Mouse (Mus musculus): ENCODE results near the gene Tchp.
A peak's percentile ranks its signal among the peaks of the same experiment; 100 is the strongest.

Tchp gene

GRCm38 (mm10) chr5:114707265-114708068, at the start of gene Tchp:
Gene Tchp, plus strand, starts transcription at chr5:114707760.
- peak; percentile 95 to 98 for DNase-seq

DNA sequence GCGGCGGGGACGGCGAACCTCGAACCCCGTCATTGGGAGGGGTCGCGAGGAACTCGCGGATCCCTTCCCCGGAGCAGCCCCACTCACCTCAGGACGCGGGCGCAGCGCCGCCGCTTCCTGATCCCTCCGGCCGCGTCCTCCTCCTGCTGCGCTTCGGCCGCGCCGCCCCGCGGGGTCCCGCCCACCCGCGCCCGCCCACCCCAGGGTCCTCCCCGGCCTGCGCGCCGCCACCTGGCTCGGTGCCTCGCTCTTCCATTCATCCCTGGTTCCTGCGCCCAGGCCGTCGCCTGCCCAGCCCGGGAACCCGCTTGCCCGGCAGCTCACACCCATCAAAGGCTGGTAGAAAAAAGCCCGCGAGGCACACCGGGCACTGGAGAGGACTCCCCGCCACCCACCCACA, 49.3 kb upstream of the Tchp start, which contains the start of gene Trpv4:
TSS of gene Trpv4 (minus strand) at position 167 of the 400 bp plus-strand sequence.
- DNase-seq: peak; percentile 60 to 80

- DNase-seq: no peak
Measured at GRCm38 (mm10) chr5:114661029-114661428, 46.5 kb upstream of the Tchp start.

DNA sequence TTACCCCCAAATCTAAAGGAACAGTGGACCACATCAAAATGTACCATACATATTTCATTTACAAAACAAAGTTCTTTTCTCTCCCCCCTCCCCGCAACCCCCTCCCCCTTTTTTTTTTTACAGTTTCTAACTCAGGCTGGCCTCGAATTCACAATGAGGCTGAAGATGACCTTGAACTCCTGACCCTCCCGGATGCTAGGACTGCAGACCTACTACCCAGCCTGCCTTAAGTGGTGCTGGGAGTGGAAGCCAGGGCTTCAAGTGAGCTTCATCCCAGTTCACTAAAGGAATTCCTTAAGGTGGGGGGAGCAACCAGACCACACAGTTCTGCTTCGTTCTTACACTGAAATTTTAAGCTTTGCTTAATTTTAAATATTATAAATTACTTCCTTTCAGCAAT, 43.4 kb upstream of the Tchp start:
- no peak for DNase-seq

DNA sequence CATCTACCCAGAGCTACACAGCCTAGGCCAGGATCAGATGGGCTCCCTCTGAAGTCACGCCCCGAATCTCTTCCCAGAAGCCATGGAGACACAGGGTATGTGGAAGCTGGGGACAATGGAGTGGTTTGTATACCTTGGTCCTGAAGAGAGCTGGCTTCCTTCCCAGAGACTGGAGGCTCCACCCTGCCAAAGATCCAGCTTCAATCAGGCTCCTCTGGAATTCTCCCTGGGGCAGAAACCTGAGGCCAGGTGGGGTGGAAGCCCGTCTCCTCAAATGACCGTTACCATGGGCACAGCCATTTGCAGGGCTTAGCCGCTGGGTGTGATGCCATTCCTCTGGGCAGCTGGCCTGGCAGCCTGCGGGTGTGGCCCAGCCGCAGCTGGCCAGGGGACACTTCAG, 42.8 kb upstream of the Tchp start:
- peak; percentile 39 to 58 for DNase-seq

DNA sequence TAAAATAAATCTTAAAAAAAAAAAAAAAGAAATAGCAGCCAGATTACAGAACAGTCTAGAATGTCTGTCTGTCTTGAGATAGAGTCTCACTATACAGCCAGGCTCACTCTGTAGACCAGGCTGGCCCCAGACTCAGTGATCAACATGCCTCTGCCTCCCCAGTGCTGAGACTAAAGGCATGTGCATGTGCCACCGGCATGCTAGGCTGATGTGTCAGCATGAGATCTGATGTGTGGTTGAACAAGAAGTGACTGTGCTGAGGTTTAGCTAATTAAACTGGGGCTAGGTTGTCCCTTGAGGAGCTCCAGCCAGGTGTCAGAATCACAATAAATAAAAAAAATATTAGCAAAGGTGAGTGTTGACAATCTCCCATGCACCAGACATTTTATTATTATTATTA, 40.9 kb upstream of the Tchp start:
- DNase-seq: no peak

DNA sequence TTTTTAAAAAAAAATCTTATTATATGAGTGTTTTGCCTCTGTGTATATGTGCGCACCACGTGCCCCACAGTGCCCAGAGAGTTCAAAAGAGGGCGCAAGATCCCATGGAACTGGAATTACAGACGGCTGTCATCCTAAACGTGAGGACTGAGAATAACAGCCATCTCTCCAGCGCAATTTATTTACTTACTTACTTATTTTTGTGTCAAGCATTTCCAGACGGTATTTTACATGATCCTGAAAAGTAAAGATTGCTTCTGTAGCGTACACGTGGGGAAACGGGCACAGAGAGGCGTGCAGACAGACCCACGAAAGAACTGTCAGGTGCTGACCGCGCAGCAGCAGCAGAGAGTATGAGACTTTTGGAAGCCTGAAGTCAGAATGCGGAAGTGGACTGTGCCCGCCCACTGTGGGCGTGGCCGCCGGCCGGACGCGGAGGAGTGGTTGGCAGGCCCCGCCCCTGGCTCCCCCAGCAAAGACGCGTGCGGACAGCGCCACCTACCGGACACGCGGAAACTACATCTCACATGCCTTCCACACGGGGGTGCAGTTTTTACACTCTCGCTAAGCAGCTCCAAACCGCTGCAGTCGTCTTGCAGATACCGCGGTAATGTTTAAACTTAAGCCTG, 40.2 kb upstream of the Tchp start:
- DNase-seq: peak; percentile 97 to 99

DNA sequence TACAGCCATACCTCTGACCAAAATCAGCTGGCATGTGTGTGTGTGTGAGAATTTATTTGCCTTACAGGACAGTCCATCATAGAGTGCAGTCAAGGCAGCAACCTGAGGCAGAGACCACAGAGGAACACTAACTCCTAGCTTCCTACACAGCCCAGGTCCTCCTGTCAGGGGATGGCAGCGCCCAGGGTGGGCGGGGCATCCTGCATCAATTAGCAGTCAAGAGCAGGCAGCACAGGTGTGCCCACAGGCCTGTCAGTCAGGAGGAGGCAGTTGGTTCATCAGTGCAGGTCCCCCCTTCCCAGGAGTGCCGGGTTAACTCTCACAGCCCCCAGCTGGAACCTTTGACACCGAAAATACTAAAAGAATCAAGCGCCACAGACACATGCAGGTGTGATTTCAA, 38.5 kb upstream of the Tchp start:
- DNase-seq: no peak

DNA sequence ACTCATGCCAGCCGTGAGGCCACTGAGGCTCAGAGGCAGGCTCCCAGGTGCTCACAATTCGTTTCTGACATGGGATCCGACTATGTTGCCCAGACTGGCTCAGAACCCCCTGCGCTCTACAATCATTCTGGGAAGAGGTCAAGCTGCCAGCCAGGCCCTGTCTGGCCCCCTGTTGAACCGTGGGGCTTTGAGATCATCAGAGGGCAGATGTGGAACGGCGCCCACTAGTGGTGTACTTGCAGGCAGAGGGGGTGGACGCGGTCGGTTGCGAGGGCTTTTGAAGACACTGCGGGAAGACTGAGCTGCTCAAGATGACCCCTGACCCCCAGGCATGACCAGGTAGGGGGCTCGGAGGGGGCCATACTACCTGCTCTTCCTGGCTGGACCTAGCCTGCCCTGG, 34.4 kb upstream of the Tchp start:
- peak in 1 of 2 experiments; percentile 52 for DNase-seq

GRCm38 (mm10) chr5:114674594-114674993, 33.0 kb upstream of the Tchp start:
- no peak for DNase-seq

GRCm38 (mm10) chr5:114679841-114680591, 27.5 kb upstream of the Tchp start:
- no peak for DNase-seq

- no peak for DNase-seq
Measured at GRCm38 (mm10) chr5:114680676-114681285, 26.8 kb upstream of the Tchp start.

- DNase-seq: no peak
Measured at GRCm38 (mm10) chr5:114681717-114682116, 25.8 kb upstream of the Tchp start.

GRCm38 (mm10) chr5:114685986-114686385, 21.6 kb upstream of the Tchp start:
- DNase-seq: no peak

- DNase-seq: no peak
Measured at GRCm38 (mm10) chr5:114686726-114687210, 20.8 kb upstream of the Tchp start.

GRCm38 (mm10) chr5:114687901-114688300, 19.7 kb upstream of the Tchp start:
- no peak for DNase-seq

DNA sequence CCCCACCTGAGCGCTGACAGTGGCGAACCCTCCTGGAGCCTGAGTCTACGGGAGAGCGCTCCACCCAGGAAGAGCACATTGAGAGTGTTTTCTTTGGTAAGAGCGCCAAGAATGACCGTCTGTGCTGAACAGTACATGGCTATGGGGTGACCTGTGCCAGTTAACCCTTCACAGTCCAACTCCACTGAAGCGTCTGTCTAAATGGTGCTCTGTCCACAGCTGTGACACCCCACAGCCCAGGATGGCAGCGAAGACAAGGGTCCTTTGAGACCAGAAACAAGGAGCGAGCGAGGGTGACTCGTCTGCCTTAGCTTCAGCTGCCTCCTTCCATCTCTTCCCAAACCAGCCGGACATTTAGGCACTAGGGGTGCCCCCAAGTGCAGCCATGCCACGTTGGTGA, 18.9 kb upstream of the Tchp start:
- DNase-seq: no peak

GRCm38 (mm10) chr5:114689700-114690366, 17.7 kb upstream of the Tchp start:
- peak; percentile 76 to 79 for DNase-seq

DNA sequence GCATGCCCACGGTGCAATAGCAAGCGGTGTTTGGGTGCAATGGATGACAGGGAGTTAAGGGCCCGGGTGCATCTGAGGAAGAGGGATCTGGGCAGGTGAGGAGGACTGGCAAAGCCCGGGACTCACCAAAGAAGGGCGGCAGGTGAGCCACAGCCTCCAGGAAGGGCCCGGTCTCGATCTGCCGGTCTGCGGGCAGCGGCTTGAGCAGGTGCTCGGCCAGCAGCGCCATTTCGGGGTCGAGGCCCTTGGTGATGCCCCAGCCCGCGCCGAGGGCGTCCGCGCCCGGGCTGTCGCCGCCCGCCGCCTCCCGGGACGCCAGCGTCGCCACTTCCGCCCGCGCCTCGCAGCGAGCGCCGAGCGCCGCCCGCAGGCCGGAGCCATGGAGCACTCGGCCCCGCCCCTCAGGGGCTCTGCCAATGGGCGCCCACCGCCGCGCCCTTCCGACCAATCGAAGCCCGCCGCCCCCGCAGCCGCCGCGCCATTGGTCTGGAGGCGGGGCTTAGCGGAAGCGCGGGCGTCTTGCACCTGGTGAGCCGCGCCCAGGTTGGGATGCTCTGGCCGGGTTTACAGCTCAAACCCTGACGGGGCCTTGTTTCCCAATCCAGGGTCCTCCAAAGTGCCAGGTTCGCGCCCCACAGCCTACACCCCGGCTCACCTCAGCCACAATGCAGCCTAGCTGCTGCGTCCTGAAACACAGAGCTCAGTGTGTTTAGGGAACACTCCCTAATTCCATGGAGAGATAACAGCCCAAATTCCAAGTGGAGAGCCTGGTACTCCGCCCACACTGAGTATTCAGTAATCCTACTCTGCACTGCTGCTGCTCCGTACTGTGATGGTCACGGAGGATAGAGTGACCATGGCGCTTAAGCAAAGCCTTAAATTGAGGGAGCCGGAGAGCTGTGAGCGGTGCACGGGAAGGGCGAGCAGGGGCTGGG, 16.7 kb upstream of the Tchp start, which contains the start of gene Gltp:
TSS of gene Gltp (minus strand) at position 352 of the 935 bp plus-strand sequence.
- DNase-seq: peak; percentile 92 to 97

DNA sequence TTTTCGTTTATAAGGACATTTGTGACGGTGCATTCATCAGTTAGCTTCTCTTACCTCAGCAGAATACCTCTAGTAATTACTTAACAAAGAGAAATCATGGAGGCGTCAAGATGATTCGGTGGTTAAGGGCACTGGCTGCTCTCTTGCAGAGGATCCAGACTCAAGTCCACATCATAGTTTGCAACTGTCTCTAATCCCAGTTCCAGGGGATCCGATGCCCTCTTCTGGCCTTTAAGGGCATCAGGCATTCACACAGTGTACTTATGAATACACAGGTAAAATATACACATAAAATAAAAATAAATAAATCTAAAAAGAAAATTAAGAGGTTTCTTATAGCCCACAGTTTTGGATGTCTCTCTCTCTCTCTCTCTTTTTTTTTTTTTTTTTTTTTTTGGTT, 11.8 kb upstream of the Tchp start:
- DNase-seq: no peak

GRCm38 (mm10) chr5:114696939-114697338, 10.6 kb upstream of the Tchp start:
- no peak for DNase-seq
